8 mouse cellular contexts compared by ENCODE assay signal in genomic region chr19:18671056-18671741, GRCm38 (mm10). TPM values are rescaled to one million over a fixed set of nuclear protein-coding genes. Genes with fewer than 3 reads are reported as not detected.
DNase-seq lines count a peak whose midpoint lies in the region; ATAC-seq and TF ChIP-seq lines count a peak whose summit lies in the region.

No protein-coding gene starts in this region.

- DNase-seq in MEL (ENCODE audit: low read depth, low spot score) = peak; percentile 70
- DNase-seq in c-Kit-negative CD71-positive TER-119-positive erythroid progenitor cells, embryonic 14.5 days (ENCODE audit: low read depth, low spot score) = peak; percentile 48
- DNase-seq in forebrain, embryonic 11.5 days (ENCODE audit: low spot score) = peak; percentile 75
- DNase-seq in hindbrain, embryonic 11.5 days (ENCODE audit: low spot score) = peak; percentile 65
- DNase-seq in layer of hippocampus, postnatal 25 days (ENCODE audit: extremely low spot score in 1 of 2, low spot score in 1 of 2) = peak; percentile 30 to 34
- DNase-seq in lung, postnatal 4 days = peak; percentile 58 to 63
- DNase-seq in right cerebral cortex, postnatal 10 days (ENCODE audit: low spot score in 2 of 2) = peak; percentile 53 to 56
- peak; percentile 32 to 41 for DNase-seq in urinary bladder, postnatal 36 days (ENCODE audit: low spot score in 2 of 2)

- under 1% methylated on average over 48 of the region's 64 CpGs for WGBS in forebrain, embryonic 11.5 days
- WGBS in hindbrain, embryonic 11.5 days = under 1% methylated on average over 58 of the region's 64 CpGs

- H3K4me2 ChIP-seq in forebrain, embryonic 11.5 days (ENCODE audit: low read depth, low read length, severe bottlenecking) = peak overlapping the region; percentile 60
- H3K4me2 ChIP-seq in hindbrain, embryonic 11.5 days (replicated peaks; ENCODE audit: low read depth, low read length) = peak overlapping the region; percentile 49

- peaks cover 8 to 23% of the 10 kb centered on the region in 2 experiments for H3K4me1 ChIP-seq in MEL (ENCODE audit: control insufficient read depth in 1 of 2, insufficient read depth in 2 of 2, low read length in 2 of 2)
- peaks cover 7% of the 10 kb centered on the region; the same call in 1 of the 2 replicates for H3K4me1 ChIP-seq in forebrain, embryonic 11.5 days (replicated peaks; ENCODE audit: control insufficient read depth, insufficient read depth, low read length)
- H3K4me1 ChIP-seq in hindbrain, embryonic 11.5 days (replicated peaks; ENCODE audit: control insufficient read depth, insufficient read depth, low read length) = peaks cover 7% of the 10 kb centered on the region; the same call in 1 of the 2 replicates

- no peaks in the 10 kb centered on the region for H3K27me3 ChIP-seq in MEL (ENCODE audit: control insufficient read depth in 1 of 2, insufficient read depth in 2 of 2, low read length in 2 of 2)
- H3K27me3 ChIP-seq in forebrain, embryonic 11.5 days (ENCODE audit: control insufficient read depth, insufficient read depth, low read length) = no peaks in the 10 kb centered on the region
- no peaks in the 10 kb centered on the region for H3K27me3 ChIP-seq in hindbrain, embryonic 11.5 days (ENCODE audit: control insufficient read depth, insufficient read depth, low read length)

- TF ChIP-seq EP300 in MEL (IDR thresholded peaks at IDR 0.05; ENCODE audit: low read depth in 1 of 2, low read length in 2 of 2) = no peak

- TF ChIP-seq POLR2A in MEL (IDR thresholded peaks at IDR 0.05; ENCODE audit: control insufficient read depth in 1 of 2, insufficient read depth in 1 of 2, low read depth in 1 of 2, low read length in 2 of 2, poor library complexity in 1 of 2) = peak in 1 of 2 experiments; percentile 58; a peak in 2 of 4 replicates

- TF ChIP-seq RAD21 in MEL (IDR thresholded peaks at IDR 0.05; ENCODE audit: low read depth, low read length) = no peak; the same call in 1 of the 2 replicates

- H3K79me2 ChIP-seq in MEL (ENCODE audit: control insufficient read depth, insufficient read depth, low read length, poor library complexity) = peaks cover 42% of the 10 kb centered on the region

- no peaks in the 10 kb centered on the region for H3K9me3 ChIP-seq in MEL (replicated peaks; ENCODE audit: insufficient read depth, low read length)
- no peaks in the 10 kb centered on the region for H3K9me3 ChIP-seq in forebrain, embryonic 11.5 days (ENCODE audit: control insufficient read depth, low read length)
- no peaks in the 10 kb centered on the region for H3K9me3 ChIP-seq in hindbrain, embryonic 11.5 days (ENCODE audit: control insufficient read depth, low read length)

- H3K9ac ChIP-seq in MEL (ENCODE audit: control insufficient read depth, low read depth, low read length, poor library complexity, severe bottlenecking) = peak overlapping the region; percentile 98
- H3K9ac ChIP-seq in forebrain, embryonic 11.5 days (ENCODE audit: low read length) = peak overlapping the region; percentile 78
- H3K9ac ChIP-seq in hindbrain, embryonic 11.5 days (ENCODE audit: low read depth, low read length) = peak overlapping the region; percentile 81

- H3K36me3 ChIP-seq in MEL (ENCODE audit: control insufficient read depth in 1 of 2, insufficient read depth in 2 of 2, low read length in 2 of 2) = peaks cover 7 to 15% of the 10 kb centered on the region in 2 experiments
- no peaks in the 10 kb centered on the region for H3K36me3 ChIP-seq in forebrain, embryonic 11.5 days (ENCODE audit: control insufficient read depth, insufficient read depth, low read length)
- H3K36me3 ChIP-seq in hindbrain, embryonic 11.5 days (ENCODE audit: control insufficient read depth, insufficient read depth, low read length) = no peaks in the 10 kb centered on the region

- peak overlapping the region; percentile 34 for H3K27ac ChIP-seq in MEL (ENCODE audit: control insufficient read depth, low read depth, low read length)
- peak overlapping the region; percentile 34; the same call in 1 of the 2 replicates for H3K27ac ChIP-seq in forebrain, embryonic 11.5 days (ENCODE audit: low read depth, low read length)
- H3K27ac ChIP-seq in hindbrain, embryonic 11.5 days (ENCODE audit: low read depth, low read length) = peak overlapping the region; percentile 62

- peak overlapping the region; percentile 99 to 100 for H3K4me3 ChIP-seq in MEL (ENCODE audit: control insufficient read depth in 1 of 2, insufficient read depth in 1 of 2, low read depth in 2 of 2, low read length in 2 of 2)
- H3K4me3 ChIP-seq in forebrain, embryonic 11.5 days (ENCODE audit: low read depth, low read length) = peak overlapping the region; percentile 75
- peak overlapping the region; percentile 75 for H3K4me3 ChIP-seq in hindbrain, embryonic 11.5 days (ENCODE audit: low read depth, low read length)

- TF ChIP-seq CTCF in MEL (IDR thresholded peaks at IDR 0.05 in 2 of 3, conservative IDR thresholded peaks at IDR 0.05 in 1 of 3; ENCODE audit: control insufficient read depth in 1 of 3, insufficient read depth in 1 of 3, low read depth in 2 of 3, low read length in 3 of 3, poor library complexity in 1 of 3, severe bottlenecking in 1 of 3) = no peak

- ATAC-seq in forebrain, embryonic 11.5 days (replicated peaks; ENCODE audit: low FRiP score) = peak; percentile 68
- peak; percentile 1 for ATAC-seq in hindbrain, embryonic 11.5 days (ENCODE audit: low FRiP score)

TF ChIP-seq in MEL, 35 proteins besides CTCF, POLR2A, EP300 and RAD21:
- TF ChIP-seq TCF12 (IDR thresholded peaks at IDR 0.05; ENCODE audit: low read depth, low read length) (no peak), NRF1 (IDR thresholded peaks at IDR 0.05; ENCODE audit: insufficient read depth, low read depth, low read length, poor library complexity, severe bottlenecking) (no peak), MXI1 (IDR thresholded peaks at IDR 0.05; ENCODE audit: low read depth, low read length) (peak; percentile 10; the same call in 1 of the 2 replicates), NELFE (IDR thresholded peaks at IDR 0.05; ENCODE audit: low read depth, low read length) (peak; percentile 1; the same call in 1 of the 2 replicates), MAFK (IDR thresholded peaks at IDR 0.05; ENCODE audit: borderline replicate concordance, low read depth, low read length) (no peak), TBP (IDR thresholded peaks at IDR 0.05; ENCODE audit: low read depth, low read length) (0 out of 2 replicates have a peak, but pooled peaks have one; percentile 44), SIN3A (IDR thresholded peaks at IDR 0.05; ENCODE audit: low read length) (peak; percentile 37; the same call in 1 of the 2 replicates)

RNA-seq across cellular contexts. Expression of gene Carnmt1, which starts 0.6 kb away (rescaled TPM):
- 15.4 and 16.4 TPM in 2 replicates for total RNA-seq in MEL (2012; rRNA removed)
- 10 to 100 TPM in 1 of 2 experiments, not detected in 1; 23.3 TPM for polyA plus RNA-seq in MEL (2012; ENCODE audit: insufficient read depth in 1 of 2, insufficient read length in 2 of 2, low read depth in 1 of 2, low replicate concordance in 2 of 2, missing spikeins in 1 of 2)
- polyA plus RNA-seq in forebrain, embryonic 11.5 days (2014; fragmentation: Nextera tagmentation; extraction: Ambion mirVana) = 30.3 and 30.9 TPM in 2 replicates
- 25.1 and 30.9 TPM in 2 replicates for polyA plus RNA-seq in hindbrain, embryonic 11.5 days (2014; fragmentation: Nextera tagmentation; extraction: Ambion mirVana)
- 10 to 100 TPM; 10.8 to 15.0 TPM for total RNA-seq in layer of hippocampus, postnatal 25 days (2021)

RNA-seq across cellular contexts. Expression of gene Nmrk1, which starts 39.4 kb away (rescaled TPM):
- 22.5 and 25.1 TPM in 2 replicates for total RNA-seq in MEL (2012; rRNA removed)
- polyA plus RNA-seq in MEL (2012; ENCODE audit: insufficient read depth in 1 of 2, insufficient read length in 2 of 2, low read depth in 1 of 2, low replicate concordance in 2 of 2, missing spikeins in 1 of 2) = 10 to 100 TPM in 1 of 2 experiments, not detected in 1; 18.5 TPM
- 6.0 and 6.1 TPM in 2 replicates for polyA plus RNA-seq in forebrain, embryonic 11.5 days (2014; fragmentation: Nextera tagmentation; extraction: Ambion mirVana)
- 6.4 and 8.8 TPM in 2 replicates for polyA plus RNA-seq in hindbrain, embryonic 11.5 days (2014; fragmentation: Nextera tagmentation; extraction: Ambion mirVana)
- total RNA-seq in layer of hippocampus, postnatal 25 days (2021) = 1 to 10 TPM; 6.5 to 7.2 TPM

RNA-seq across cellular contexts. Expression of gene Ostf1, which starts 39.6 kb away (rescaled TPM):
- 152 and 162 TPM in 2 replicates for total RNA-seq in MEL (2012; rRNA removed)
- polyA plus RNA-seq in MEL (2012; ENCODE audit: insufficient read depth in 1 of 2, insufficient read length in 2 of 2, low read depth in 1 of 2, low replicate concordance in 2 of 2, missing spikeins in 1 of 2) = 100 to 1,000 TPM in 1 of 2 experiments, not detected in 1; 117 TPM
- 36.8 and 37.6 TPM in 2 replicates for polyA plus RNA-seq in forebrain, embryonic 11.5 days (2014; fragmentation: Nextera tagmentation; extraction: Ambion mirVana)
- 49.4 and 55.5 TPM in 2 replicates for polyA plus RNA-seq in hindbrain, embryonic 11.5 days (2014; fragmentation: Nextera tagmentation; extraction: Ambion mirVana)
- total RNA-seq in layer of hippocampus, postnatal 25 days (2021) = 10 to 100 TPM; 29.2 to 30.5 TPM

RNA-seq across cellular contexts. Expression of gene D030056L22Rik, which starts 41.8 kb away (rescaled TPM):
- total RNA-seq in MEL (2012; rRNA removed) = 27.8 and 29.0 TPM in 2 replicates
- polyA plus RNA-seq in MEL (2012; ENCODE audit: insufficient read depth in 1 of 2, insufficient read length in 2 of 2, low read depth in 1 of 2, low replicate concordance in 2 of 2, missing spikeins in 1 of 2) = 10 to 100 TPM in 1 of 2 experiments, not detected in 1; 27.0 TPM
- 88.2 and 90.7 TPM in 2 replicates for polyA plus RNA-seq in forebrain, embryonic 11.5 days (2014; fragmentation: Nextera tagmentation; extraction: Ambion mirVana)
- 78.6 and 92.3 TPM in 2 replicates for polyA plus RNA-seq in hindbrain, embryonic 11.5 days (2014; fragmentation: Nextera tagmentation; extraction: Ambion mirVana)
- total RNA-seq in layer of hippocampus, postnatal 25 days (2021) = 10 to 100 TPM; 20.6 to 23.5 TPM

Comparison
In these comparisons a context has a peak if more than half of its experiments do, and no peak if none do; other contexts are left out.
1. Peak in every context shown above with its lines: DNase-seq, ATAC-seq, H3K4me3 ChIP-seq and H3K27ac ChIP-seq.